Mouse (Mus musculus) liver, postnatal 0 days (tissue): ENCODE measurements around the gene Pcbp4.

Experiments used
- CTCF ChIP-seq: sonication (generic); IDR thresholded peaks from 2 replicates; pipeline ENCODE4 v1.5.1; 2016; ENCODE audit warnings: antibody characterized with exemption, low read depth
- EP300 ChIP-seq: IDR thresholded peaks from 2 replicates; pipeline ENCODE4 v1.6.1; 2016; ENCODE audit warnings: antibody characterized with exemption, low read depth, mild to moderate bottlenecking

- TF ChIP-seq CTCF (no peak), EP300 (no peak)
Measured at GRCm38 (mm10) chr9:106433389-106433788, 19.7 kb upstream of the Pcbp4 start.
